Mouse (Mus musculus): Measurements from ENCODE around the gene Kcnk1. TPM values are rescaled to one million over a fixed set of nuclear protein-coding genes. Genes with fewer than 3 reads are reported as not detected.

Gene Kcnk1
- 30.0 and 40.5 TPM in 2 replicates for polyA plus RNA-seq (2012; rRNA removed)

- H3K4me1 ChIP-seq (ENCODE audit: control insufficient read depth, insufficient read depth, insufficient read length, low read length) = peaks cover 11% of the 10 kb centered on the region; the same call in 1 of the 2 replicates
- peak within 1 kb of the TSS; percentile 90 for H3K27ac ChIP-seq (ENCODE audit: insufficient read depth, low read depth, low read length)
- no peaks in the 10 kb centered on the region for H3K36me3 ChIP-seq (ENCODE audit: control insufficient read depth, insufficient read depth, low read length)
- 1% methylated on average over 73 of the region's 73 CpGs for WGBS
- peak within 1 kb of the TSS; percentile 92 for H3K4me3 ChIP-seq (ENCODE audit: low read depth, low read length)
- no peak for TF ChIP-seq POLR2A (IDR thresholded peaks at IDR 0.05; ENCODE audit: low read depth, low read length)
- H3K27me3 ChIP-seq (ENCODE audit: control insufficient read depth, insufficient read depth, low read length) = no peaks in the 10 kb centered on the region
Measured at GRCm38 (mm10) chr8:125995101-125995986, at the start of gene Kcnk1. Gene Kcnk1, plus strand, starts transcription at chr8:125995170.

GRCm38 (mm10) chr8:125948696-125949308 is 46.2 kb upstream of the Kcnk1 start:
- 28% methylated on average over 9 of the region's 9 CpGs for WGBS
- Histone ChIP-seq H3K27me3 (ENCODE audit: control insufficient read depth, insufficient read depth, low read length) (no peaks in the 10 kb centered on the region), H3K27ac (ENCODE audit: insufficient read depth, low read depth, low read length) (no peak overlapping the region), H3K4me3 (ENCODE audit: low read depth, low read length) (no peak overlapping the region), H3K4me1 (ENCODE audit: control insufficient read depth, insufficient read depth, insufficient read length, low read length) (peaks cover 9% of the 10 kb centered on the region; the same call in 1 of the 2 replicates), H3K36me3 (ENCODE audit: control insufficient read depth, insufficient read depth, low read length) (peaks cover 25% of the 10 kb centered on the region)
- TF ChIP-seq POLR2A (IDR thresholded peaks at IDR 0.05; ENCODE audit: low read depth, low read length) = no peak
- TF ChIP-seq CTCF (IDR thresholded peaks at IDR 0.05; ENCODE audit: extremely low read depth, insufficient read length, insufficient replicate concordance, low read depth, low read length) = no peak

- H3K4me1 ChIP-seq (ENCODE audit: control insufficient read depth, insufficient read depth, insufficient read length, low read length) = peaks cover 9% of the 10 kb centered on the region; the same call in 1 of the 2 replicates
- H3K36me3 ChIP-seq (ENCODE audit: control insufficient read depth, insufficient read depth, low read length) = peaks cover 12% of the 10 kb centered on the region
- no peak overlapping the region for H3K4me3 ChIP-seq (ENCODE audit: low read depth, low read length)
- no peak overlapping the region for H3K27ac ChIP-seq (ENCODE audit: insufficient read depth, low read depth, low read length)
- peak; percentile 62; the same call in 1 of the 2 replicates for TF ChIP-seq CTCF (IDR thresholded peaks at IDR 0.05; ENCODE audit: extremely low read depth, insufficient read length, insufficient replicate concordance, low read depth, low read length)
- no peak for TF ChIP-seq POLR2A (IDR thresholded peaks at IDR 0.05; ENCODE audit: low read depth, low read length)
- H3K27me3 ChIP-seq (ENCODE audit: control insufficient read depth, insufficient read depth, low read length) = no peaks in the 10 kb centered on the region
- 14% methylated on average over 23 of the region's 23 CpGs for whole genome bisulfite sequencing
Measured at GRCm38 (mm10) chr8:125950007-125950940, 44.7 kb upstream of the Kcnk1 start.

- Histone ChIP-seq H3K4me1 (ENCODE audit: control insufficient read depth, insufficient read depth, insufficient read length, low read length) (no peaks in the 10 kb centered on the region), H3K27me3 (ENCODE audit: control insufficient read depth, insufficient read depth, low read length) (no peaks in the 10 kb centered on the region), H3K36me3 (ENCODE audit: control insufficient read depth, insufficient read depth, low read length) (no peaks in the 10 kb centered on the region), H3K27ac (ENCODE audit: insufficient read depth, low read depth, low read length) (no peak overlapping the region), H3K4me3 (ENCODE audit: low read depth, low read length) (no peak overlapping the region)
- WGBS = 14% methylated on average over 11 of the region's 11 CpGs
- peak; percentile 47; the same call in 1 of the 2 replicates for TF ChIP-seq CTCF (IDR thresholded peaks at IDR 0.05; ENCODE audit: extremely low read depth, insufficient read length, insufficient replicate concordance, low read depth, low read length)
- no peak for TF ChIP-seq POLR2A (IDR thresholded peaks at IDR 0.05; ENCODE audit: low read depth, low read length)
Measured at GRCm38 (mm10) chr8:125955671-125956070, 39.3 kb upstream of the Kcnk1 start.

GRCm38 (mm10) chr8:125956796-125957195 is 38.2 kb upstream of the Kcnk1 start:
- TF ChIP-seq POLR2A (IDR thresholded peaks at IDR 0.05; ENCODE audit: low read depth, low read length) = no peak
- TF ChIP-seq CTCF (IDR thresholded peaks at IDR 0.05; ENCODE audit: extremely low read depth, insufficient read length, insufficient replicate concordance, low read depth, low read length) = no peak
- 82% methylated on average over 9 of the region's 9 CpGs for WGBS
- Histone ChIP-seq H3K27ac (ENCODE audit: insufficient read depth, low read depth, low read length) (no peak overlapping the region), H3K27me3 (ENCODE audit: control insufficient read depth, insufficient read depth, low read length) (no peaks in the 10 kb centered on the region), H3K4me1 (ENCODE audit: control insufficient read depth, insufficient read depth, insufficient read length, low read length) (no peaks in the 10 kb centered on the region), H3K4me3 (ENCODE audit: low read depth, low read length) (no peak overlapping the region), H3K36me3 (ENCODE audit: control insufficient read depth, insufficient read depth, low read length) (no peaks in the 10 kb centered on the region)

GRCm38 (mm10) chr8:125957226-125957993 is 37.6 kb upstream of the Kcnk1 start:
- TF ChIP-seq CTCF (IDR thresholded peaks at IDR 0.05; ENCODE audit: extremely low read depth, insufficient read length, insufficient replicate concordance, low read depth, low read length) = no peak
- TF ChIP-seq POLR2A (IDR thresholded peaks at IDR 0.05; ENCODE audit: low read depth, low read length) = no peak
- no peaks in the 10 kb centered on the region for H3K27me3 ChIP-seq (ENCODE audit: control insufficient read depth, insufficient read depth, low read length)
- H3K4me3 ChIP-seq (ENCODE audit: low read depth, low read length) = no peak overlapping the region
- no peaks in the 10 kb centered on the region for H3K36me3 ChIP-seq (ENCODE audit: control insufficient read depth, insufficient read depth, low read length)
- no peaks in the 10 kb centered on the region for H3K4me1 ChIP-seq (ENCODE audit: control insufficient read depth, insufficient read depth, insufficient read length, low read length)
- 75% methylated on average over 13 of the region's 13 CpGs for WGBS
- H3K27ac ChIP-seq (ENCODE audit: insufficient read depth, low read depth, low read length) = no peak overlapping the region

Measured in small intestine, adult 2 months (tissue).